Mouse (Mus musculus) adipocyte (in vitro differentiated cells): ENCODE measurements at regions not wholly inside any gene's neighbourhood (a gene's known extent, or its start where the extent isn't known, plus 50 kb on each side); places are given as distances from the start of the nearest gene placed in this dataset.

Experiments
- DNase-seq: peaks from one replicate; pipeline ENCODE4 v3.0.0-alpha.2; 2016; ENCODE audit warnings: low spot score

DNA sequence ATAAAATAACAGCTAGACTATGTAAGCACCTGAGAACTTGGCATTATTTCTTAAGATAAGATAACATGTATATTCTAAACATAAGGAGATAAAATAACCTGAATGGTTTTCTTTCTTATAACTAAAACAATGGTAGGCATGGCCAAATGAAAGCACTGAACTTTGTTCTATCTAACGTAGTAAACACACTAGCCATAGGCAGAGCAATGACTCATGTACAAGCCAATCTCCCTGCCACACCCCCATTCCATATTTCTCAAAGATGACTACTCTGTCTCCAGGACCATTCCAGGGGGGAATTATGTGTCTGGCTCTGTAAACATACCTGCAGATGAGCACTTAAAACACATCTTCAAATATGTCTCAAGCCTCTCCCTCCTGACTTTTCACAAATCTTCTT lies 80.6 kb upstream of the Slc7a11 start:
- no peak for DNase-seq

DNA sequence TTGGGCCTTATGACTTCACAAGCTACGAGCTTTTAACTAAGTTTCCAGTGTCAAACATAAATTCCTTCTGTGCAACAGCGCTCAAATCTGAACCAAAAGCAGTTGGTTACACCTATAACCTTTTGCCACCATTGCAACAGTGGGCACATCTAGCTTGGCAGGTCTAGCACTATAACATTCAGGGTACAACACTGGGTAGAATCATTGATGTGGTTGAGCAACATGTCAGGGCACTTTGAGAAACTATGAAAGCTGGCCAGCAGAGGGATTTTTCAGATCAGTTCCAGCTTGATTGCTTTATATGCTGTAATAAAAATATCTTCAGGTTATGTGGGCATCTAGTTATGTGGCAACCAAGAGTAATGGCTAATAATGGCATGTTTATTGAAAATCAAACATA lies 63.8 kb upstream of the Slc7a11 start:
- DNase-seq: peak; percentile 4
